Mouse (Mus musculus): ENCODE results near the gene Mttp. TPM values are rescaled to one million over a fixed set of nuclear protein-coding genes. Genes with fewer than 3 reads are reported as not detected.

Mttp gene
- polyA plus RNA-seq, 1 experiment, result 3.4 TPM

DNA sequence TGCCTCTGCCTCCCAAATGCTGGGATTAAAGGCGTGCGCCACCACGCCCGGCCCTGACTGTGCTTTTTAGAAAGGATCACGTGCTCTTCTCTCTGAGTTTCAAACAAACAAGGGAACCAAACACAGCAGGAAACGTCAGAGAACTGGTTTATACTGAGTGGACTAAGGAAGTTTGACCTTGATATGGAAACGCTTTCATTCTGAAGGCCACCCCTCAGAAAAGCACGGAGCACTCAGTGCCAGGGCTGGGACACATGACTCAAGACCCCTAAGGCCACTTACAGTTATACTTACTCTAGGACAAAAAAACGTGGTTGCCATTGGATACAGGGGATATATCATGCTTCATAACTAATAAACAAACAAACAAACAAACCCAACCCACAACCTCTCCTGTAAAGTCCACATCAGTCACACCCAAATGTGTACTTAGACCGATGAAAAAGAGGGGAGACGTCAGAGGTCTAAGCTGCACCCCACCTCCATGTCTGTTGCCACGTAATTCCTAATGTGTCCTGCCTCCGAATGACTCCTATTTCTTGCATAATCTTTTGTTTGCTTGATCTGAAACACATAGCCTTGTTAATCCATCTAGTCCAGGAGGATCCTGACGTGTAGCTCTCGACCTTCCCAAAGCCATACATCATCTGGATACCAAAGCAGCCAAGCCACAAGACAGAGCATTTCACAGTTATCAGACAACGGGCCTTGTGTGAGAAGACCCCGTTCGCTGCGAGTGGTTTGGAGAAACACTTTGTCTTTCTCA is 48.3 kb downstream of the Mttp start:
- Histone ChIP-seq H3K4me3 (ENCODE audit: insufficient read depth, low read length) (no peak overlapping the region), H3K27ac (ENCODE audit: insufficient read depth, low read length) (no peak overlapping the region), H3K4me1 (ENCODE audit: control insufficient read depth, insufficient read depth, low read length) (peaks cover 2% of the 10 kb centered on the region; the same call in 1 of the 2 replicates)
- TF ChIP-seq CTCF (IDR thresholded peaks at IDR 0.05; ENCODE audit: borderline replicate concordance, insufficient read depth, low read length), result no peak
- no peak for TF ChIP-seq POLR2A (IDR thresholded peaks at IDR 0.05; ENCODE audit: low read depth, low read length)

- TF ChIP-seq POLR2A (IDR thresholded peaks at IDR 0.05; ENCODE audit: low read depth, low read length), result no peak
- no peak for TF ChIP-seq CTCF (IDR thresholded peaks at IDR 0.05; ENCODE audit: borderline replicate concordance, insufficient read depth, low read length)
- peaks cover 2% of the 10 kb centered on the region; the same call in 1 of the 2 replicates for H3K4me1 ChIP-seq (ENCODE audit: control insufficient read depth, insufficient read depth, low read length)
- H3K4me3 ChIP-seq (ENCODE audit: insufficient read depth, low read length), result no peak overlapping the region
- no peak overlapping the region for H3K27ac ChIP-seq (ENCODE audit: insufficient read depth, low read length)
Observed at GRCm38 (mm10) chr3:138095718-138096117, 49.0 kb downstream of the Mttp start.

DNA sequence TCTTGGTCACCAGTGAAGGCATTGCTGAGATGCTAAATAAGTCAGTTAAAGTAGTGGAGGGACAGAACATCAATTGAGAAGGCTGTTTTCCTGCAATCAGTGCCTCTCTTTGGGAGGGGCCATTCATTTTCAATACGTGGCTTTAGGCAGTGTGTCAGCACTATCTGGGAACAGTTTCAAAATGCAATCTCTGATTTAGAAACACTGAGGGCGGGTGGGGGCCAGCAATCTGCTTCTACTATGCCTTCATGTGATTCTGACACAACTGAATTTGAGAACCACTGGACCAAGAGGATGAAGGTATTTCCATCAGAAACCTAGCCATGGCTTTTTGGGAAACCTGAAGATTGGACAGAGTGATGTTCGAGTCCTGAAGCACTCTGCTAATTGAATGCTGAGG is 49.5 kb downstream of the Mttp start:
- H3K27ac ChIP-seq (ENCODE audit: insufficient read depth, low read length), result no peak overlapping the region
- no peak overlapping the region for H3K4me3 ChIP-seq (ENCODE audit: insufficient read depth, low read length)
- peaks cover 2% of the 10 kb centered on the region; the same call in 1 of the 2 replicates for H3K4me1 ChIP-seq (ENCODE audit: control insufficient read depth, insufficient read depth, low read length)
- TF ChIP-seq CTCF (IDR thresholded peaks at IDR 0.05; ENCODE audit: borderline replicate concordance, insufficient read depth, low read length) (no peak), POLR2A (IDR thresholded peaks at IDR 0.05; ENCODE audit: low read depth, low read length) (no peak)

- TF ChIP-seq CTCF (IDR thresholded peaks at IDR 0.05; ENCODE audit: borderline replicate concordance, insufficient read depth, low read length) (no peak), POLR2A (IDR thresholded peaks at IDR 0.05; ENCODE audit: low read depth, low read length) (no peak)
- Histone ChIP-seq H3K4me3 (ENCODE audit: insufficient read depth, low read length) (no peak overlapping the region), H3K4me1 (ENCODE audit: control insufficient read depth, insufficient read depth, low read length) (no peaks in the 10 kb centered on the region), H3K27ac (ENCODE audit: insufficient read depth, low read length) (no peak overlapping the region)
Observed at GRCm38 (mm10) chr3:138083896-138084295, 60.9 kb downstream of the Mttp start.

- Histone ChIP-seq H3K4me1 (ENCODE audit: control insufficient read depth, insufficient read depth, low read length) (no peaks in the 10 kb centered on the region), H3K4me3 (ENCODE audit: insufficient read depth, low read length) (no peak overlapping the region), H3K27ac (ENCODE audit: insufficient read depth, low read length) (no peak overlapping the region)
- TF ChIP-seq POLR2A (IDR thresholded peaks at IDR 0.05; ENCODE audit: low read depth, low read length) (no peak), CTCF (IDR thresholded peaks at IDR 0.05; ENCODE audit: borderline replicate concordance, insufficient read depth, low read length) (no peak)
Observed at GRCm38 (mm10) chr3:138083073-138083637, 61.6 kb downstream of the Mttp start.

DNA sequence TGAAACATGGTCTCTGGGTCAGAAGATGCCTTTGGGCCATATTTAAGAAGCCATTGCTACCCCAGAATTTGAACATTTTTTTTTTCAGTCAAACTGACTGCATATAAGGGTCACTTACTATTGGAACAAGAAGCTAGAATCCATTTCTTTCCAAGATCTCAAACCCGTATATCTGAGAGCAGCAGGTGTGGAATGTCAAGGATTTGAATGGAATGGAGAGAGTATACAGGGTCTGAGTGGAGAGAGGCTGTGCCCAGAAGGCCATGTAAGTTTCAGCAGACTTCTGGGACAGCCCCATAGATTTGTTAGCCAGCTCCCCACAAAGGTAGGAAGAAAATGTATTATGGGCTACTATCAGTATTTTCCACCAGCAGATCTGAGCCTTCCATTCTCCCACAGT is 66.1 kb downstream of the Mttp start:
- Histone ChIP-seq H3K4me3 (ENCODE audit: insufficient read depth, low read length) (no peak overlapping the region), H3K4me1 (ENCODE audit: control insufficient read depth, insufficient read depth, low read length) (no peaks in the 10 kb centered on the region), H3K27ac (ENCODE audit: insufficient read depth, low read length) (no peak overlapping the region)
- TF ChIP-seq CTCF (IDR thresholded peaks at IDR 0.05; ENCODE audit: borderline replicate concordance, insufficient read depth, low read length) (no peak), POLR2A (IDR thresholded peaks at IDR 0.05; ENCODE audit: low read depth, low read length) (no peak)

DNA sequence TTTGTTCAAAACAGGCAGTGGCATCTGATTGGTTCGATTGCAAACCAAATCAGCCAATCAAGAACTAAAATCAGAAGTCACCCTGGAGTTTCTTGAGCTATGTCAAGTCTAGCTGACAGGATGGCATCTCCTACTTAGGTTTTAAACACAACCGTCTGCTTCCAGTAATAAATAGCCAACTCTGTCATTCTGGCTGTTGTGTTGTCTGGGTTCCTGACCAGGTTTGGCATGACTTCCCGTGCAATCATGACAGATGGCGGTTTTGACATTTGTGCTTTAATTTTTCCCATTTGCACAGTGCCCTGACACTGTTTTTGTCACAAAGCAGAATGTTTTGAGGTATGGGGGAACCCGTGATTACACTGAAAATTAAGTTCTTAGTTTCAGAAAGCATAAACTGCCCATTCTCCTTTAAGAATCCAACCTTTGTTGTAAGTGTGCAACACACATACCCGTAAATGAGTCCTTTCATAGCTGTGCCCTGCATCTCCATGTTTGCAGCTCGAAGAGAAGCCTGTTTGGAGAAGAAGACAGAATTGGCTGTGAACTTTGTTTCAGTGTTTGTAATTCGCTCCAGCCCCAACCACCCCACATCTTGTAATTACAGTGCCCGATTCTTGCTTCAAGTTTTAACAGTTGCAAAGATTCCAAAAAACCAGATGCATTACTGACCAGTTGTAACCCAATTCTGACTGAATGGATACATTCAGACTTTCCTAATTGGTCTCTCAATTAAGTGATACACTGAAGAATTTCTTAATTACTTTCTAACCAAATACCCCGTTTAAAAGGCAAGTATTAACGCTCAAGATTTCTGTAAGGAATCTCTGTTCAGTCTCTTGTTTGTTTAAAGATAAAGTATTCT is 67.1 kb downstream of the Mttp start:
- no peak overlapping the region for H3K27ac ChIP-seq (ENCODE audit: insufficient read depth, low read length)
- no peak overlapping the region for H3K4me3 ChIP-seq (ENCODE audit: insufficient read depth, low read length)
- TF ChIP-seq POLR2A (IDR thresholded peaks at IDR 0.05; ENCODE audit: low read depth, low read length) (no peak), CTCF (IDR thresholded peaks at IDR 0.05; ENCODE audit: borderline replicate concordance, insufficient read depth, low read length) (no peak)
- H3K4me1 ChIP-seq (ENCODE audit: control insufficient read depth, insufficient read depth, low read length), result no peaks in the 10 kb centered on the region

DNA sequence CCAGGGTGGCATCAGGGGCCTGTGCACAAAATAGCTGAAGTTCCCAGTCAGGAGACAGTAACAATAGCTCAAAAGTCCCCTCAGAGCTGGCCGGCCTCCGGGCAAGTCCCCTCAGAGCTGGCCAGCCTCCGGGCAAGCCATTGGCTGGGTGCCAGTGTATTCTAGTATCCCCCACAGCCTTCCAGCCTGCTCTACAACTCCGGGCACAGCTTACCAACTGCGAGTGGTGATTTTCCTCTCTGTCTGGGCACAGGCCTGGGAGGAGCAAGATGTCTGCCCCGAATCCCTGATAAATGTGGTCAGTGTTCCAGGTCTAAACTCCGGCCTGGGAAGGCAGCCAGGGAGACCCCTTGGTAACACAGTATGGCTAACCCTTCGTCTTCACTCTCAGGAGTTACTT is 69.6 kb downstream of the Mttp start:
- TF ChIP-seq POLR2A (IDR thresholded peaks at IDR 0.05; ENCODE audit: low read depth, low read length), result no peak
- TF ChIP-seq CTCF (IDR thresholded peaks at IDR 0.05; ENCODE audit: borderline replicate concordance, insufficient read depth, low read length), result no peak
- no peaks in the 10 kb centered on the region for H3K4me1 ChIP-seq (ENCODE audit: control insufficient read depth, insufficient read depth, low read length)
- no peak overlapping the region for H3K4me3 ChIP-seq (ENCODE audit: insufficient read depth, low read length)
- no peak overlapping the region for H3K27ac ChIP-seq (ENCODE audit: insufficient read depth, low read length)

DNA sequence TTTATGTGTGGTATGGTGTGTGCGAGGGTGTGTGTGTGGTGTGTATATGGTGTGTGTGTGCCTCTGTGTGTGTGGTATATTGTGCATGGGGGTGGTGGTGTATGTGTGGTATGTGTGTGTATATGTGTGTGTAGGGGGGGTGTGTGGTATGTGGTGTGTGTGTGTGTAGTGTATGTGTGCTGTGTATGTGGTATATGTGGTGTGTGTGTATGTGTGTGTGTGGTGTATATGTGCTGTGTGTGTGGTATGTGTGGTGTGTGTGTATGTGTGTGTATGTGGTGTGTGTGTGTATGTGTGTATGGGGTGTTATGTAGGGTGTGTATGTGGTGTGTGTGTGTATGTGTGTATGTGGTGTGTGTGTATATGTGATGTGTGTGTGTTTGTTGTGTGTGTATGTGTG is 70.6 kb downstream of the Mttp start:
- Histone ChIP-seq H3K4me1 (ENCODE audit: control insufficient read depth, insufficient read depth, low read length) (no peaks in the 10 kb centered on the region), H3K27ac (ENCODE audit: insufficient read depth, low read length) (no peak overlapping the region), H3K4me3 (ENCODE audit: insufficient read depth, low read length) (no peak overlapping the region)
- TF ChIP-seq POLR2A (IDR thresholded peaks at IDR 0.05; ENCODE audit: low read depth, low read length), result no peak
- no peak for TF ChIP-seq CTCF (IDR thresholded peaks at IDR 0.05; ENCODE audit: borderline replicate concordance, insufficient read depth, low read length)

Measured in embryonic fibroblast, embryonic 13.5 days (primary cell).